In genomic region chr14:54900383-54900782, GRCm38 (mm10) we compare ENCODE assay signal across 9 mouse cellular contexts. TPM values are rescaled to one million over a fixed set of nuclear protein-coding genes. Genes with fewer than 3 reads are reported as not detected.
DNase-seq lines count a peak whose midpoint lies in the region; ATAC-seq and TF ChIP-seq lines count a peak whose summit lies in the region.
"Had no signal": no experiment of that assay in that cellular context is flagged by ENCODE, and none has a peak within 500 bp of the region (broad histone marks: within the 10 kb centered on the region; RNA-seq: fewer than 3 reads in every experiment).

No protein-coding gene starts in this region.

- no peak overlapping the region for H3K9ac ChIP-seq in forebrain, embryonic 15.5 days (replicated peaks)
- no peak overlapping the region for H3K9ac ChIP-seq in hindbrain, postnatal 0 days (replicated peaks; ENCODE audit: low read length)

- H3K27me3 ChIP-seq in forebrain, embryonic 15.5 days = no peaks in the 10 kb centered on the region
- no peaks in the 10 kb centered on the region for H3K27me3 ChIP-seq in hindbrain, postnatal 0 days (ENCODE audit: insufficient read depth, low read length)

- peak overlapping the region; percentile 6; the same call in 1 of the 2 replicates for H3K27ac ChIP-seq in forebrain, embryonic 15.5 days (replicated peaks)
- H3K27ac ChIP-seq in hindbrain, postnatal 0 days = no peak overlapping the region

- H3K4me2 ChIP-seq in forebrain, embryonic 15.5 days (replicated peaks) = no peak overlapping the region
- H3K4me2 ChIP-seq in hindbrain, postnatal 0 days (ENCODE audit: low read depth, low read length) = no peak overlapping the region

- H3K4me3 ChIP-seq in forebrain, embryonic 15.5 days = no peak overlapping the region
- H3K4me3 ChIP-seq in hindbrain, postnatal 0 days (ENCODE audit: low read length) = no peak overlapping the region
- H3K4me3 ChIP-seq: megakaryocyte, embryonic 14.5 days had no signal

- DNase-seq in gastrocnemius, adult 18-20 months (ENCODE audit: low spot score) = peak; percentile 79
- no peak for DNase-seq in gastrocnemius, postnatal 25 days
- peak; percentile 68 for DNase-seq in cerebellum, adult 8-10 months
- DNase-seq in hindbrain, postnatal 0 days (ENCODE audit: low spot score) = peak; percentile 93
- peak; percentile 82 for DNase-seq in left cerebral cortex, adult 11 months (ENCODE audit: low spot score)
- DNase-seq in lung, postnatal 36 days = peak; percentile 93
- DNase-seq in right cerebral cortex, postnatal 25 days = peak; percentile 53

- H3K9me3 ChIP-seq in forebrain, embryonic 15.5 days = no peaks in the 10 kb centered on the region
- H3K9me3 ChIP-seq in hindbrain, postnatal 0 days (ENCODE audit: low read length) = no peaks in the 10 kb centered on the region
- H3K9me3 ChIP-seq: megakaryocyte, embryonic 14.5 days had no signal

- WGBS in forebrain, embryonic 15.5 days = under 1% methylated on average over 3 of the region's 3 CpGs
- WGBS in hindbrain, postnatal 0 days = 0% methylated on average over 3 of the region's 3 CpGs

- TF ChIP-seq CTCF in hindbrain, postnatal 0 days (IDR thresholded peaks at IDR 0.05; ENCODE audit: low read depth) = peak; percentile 87

- ATAC-seq in forebrain, embryonic 15.5 days (replicated peaks) = peak; percentile 59
- ATAC-seq in hindbrain, postnatal 0 days = peak; percentile 62

- H3K36me3 ChIP-seq in forebrain, embryonic 15.5 days = peaks cover 44% of the 10 kb centered on the region
- H3K36me3 ChIP-seq in hindbrain, postnatal 0 days (ENCODE audit: insufficient read depth, low read length) = peaks cover 29% of the 10 kb centered on the region; the same call in 1 of the 2 replicates

- peaks cover 18% of the 10 kb centered on the region for H3K4me1 ChIP-seq in forebrain, embryonic 15.5 days
- H3K4me1 ChIP-seq in hindbrain, postnatal 0 days (ENCODE audit: insufficient read depth, low read length) = no peaks in the 10 kb centered on the region

RNA-seq across cellular contexts. Expression of gene Pabpn1, which starts 8.1 kb away (rescaled TPM):
- total RNA-seq in gastrocnemius, adult 18-20 months (2021) = 10 to 100 TPM; 46.1 to 51.0 TPM
- 10 to 100 TPM; 47.1 to 52.7 TPM for total RNA-seq in gastrocnemius, postnatal 25 days (2021)
- 163 and 164 TPM in 2 replicates for polyA plus RNA-seq in forebrain, embryonic 15.5 days (2015; fragmentation: Nextera tagmentation; extraction: Ambion mirVana)
- 88.1 and 109 TPM in 2 replicates for total RNA-seq in hindbrain, postnatal 0 days (2014; rRNA removed)
- polyA plus RNA-seq in hindbrain, postnatal 0 days (2015; fragmentation: Nextera tagmentation; extraction: Ambion mirVana) = 145 and 154 TPM in 2 replicates

RNA-seq across cellular contexts. Expression of gene Slc22a17, which starts 12.5 kb away (rescaled TPM):
- total RNA-seq in gastrocnemius, adult 18-20 months (2021) = 1 to 10 TPM; 1.2 to 1.3 TPM
- 1 to 10 TPM; 2.4 to 2.5 TPM for total RNA-seq in gastrocnemius, postnatal 25 days (2021)
- polyA plus RNA-seq in forebrain, embryonic 15.5 days (2015; fragmentation: Nextera tagmentation; extraction: Ambion mirVana) = 154 and 167 TPM in 2 replicates
- 605 and 606 TPM in 2 replicates for total RNA-seq in hindbrain, postnatal 0 days (2014; rRNA removed)
- 349 and 369 TPM in 2 replicates for polyA plus RNA-seq in hindbrain, postnatal 0 days (2015; fragmentation: Nextera tagmentation; extraction: Ambion mirVana)

RNA-seq across cellular contexts. Expression of gene Gm20521, which starts 17.1 kb away (rescaled TPM):
- total RNA-seq in gastrocnemius, adult 18-20 months (2021) = 1 to 10 TPM; 2.9 to 3.0 TPM
- total RNA-seq in gastrocnemius, postnatal 25 days (2021) = 1 to 10 TPM; 1.3 to 2.3 TPM
- polyA plus RNA-seq in forebrain, embryonic 15.5 days (2015; fragmentation: Nextera tagmentation; extraction: Ambion mirVana) = 0.14 and 0.15 TPM in 2 replicates
- total RNA-seq in hindbrain, postnatal 0 days (2014; rRNA removed) = 3.0 and 6.8 TPM in 2 replicates
- 1.3 and 1.9 TPM in 2 replicates for polyA plus RNA-seq in hindbrain, postnatal 0 days (2015; fragmentation: Nextera tagmentation; extraction: Ambion mirVana)

RNA-seq across cellular contexts. Expression of gene Bcl2l2, which starts 17.2 kb away (rescaled TPM):
- total RNA-seq in gastrocnemius, adult 18-20 months (2021) = 10 to 100 TPM; 22.3 to 27.3 TPM
- 10 to 100 TPM; 21.6 to 24.4 TPM for total RNA-seq in gastrocnemius, postnatal 25 days (2021)
- polyA plus RNA-seq in forebrain, embryonic 15.5 days (2015; fragmentation: Nextera tagmentation; extraction: Ambion mirVana) = 3.5 and 3.6 TPM in 2 replicates
- total RNA-seq in hindbrain, postnatal 0 days (2014; rRNA removed) = 28.4 and 37.1 TPM in 2 replicates
- polyA plus RNA-seq in hindbrain, postnatal 0 days (2015; fragmentation: Nextera tagmentation; extraction: Ambion mirVana) = 4.3 and 4.6 TPM in 2 replicates

RNA-seq across cellular contexts. Expression of gene Ppp1r3e, which starts 23.0 kb away (rescaled TPM):
- total RNA-seq in gastrocnemius, adult 18-20 months (2021) = 1 to 10 TPM; 2.4 to 4.5 TPM
- total RNA-seq in gastrocnemius, postnatal 25 days (2021) = 1 to 10 TPM; 3.0 to 3.5 TPM
- polyA plus RNA-seq in forebrain, embryonic 15.5 days (2015; fragmentation: Nextera tagmentation; extraction: Ambion mirVana) = 1.7 and 2.3 TPM in 2 replicates
- total RNA-seq in hindbrain, postnatal 0 days (2014; rRNA removed) = 21.3 and 26.5 TPM in 2 replicates
- 4.0 and 5.1 TPM in 2 replicates for polyA plus RNA-seq in hindbrain, postnatal 0 days (2015; fragmentation: Nextera tagmentation; extraction: Ambion mirVana)

Comparison
In these comparisons a context has a peak if more than half of its experiments do, and no peak if none do; other contexts are left out.
1. RNA of gene Slc22a17, which starts 12.5 kb away (total RNA-seq): 605 to 606 TPM in hindbrain, postnatal 0 days; 2.4 to 2.5 TPM in gastrocnemius, postnatal 25 days and 1.2 to 1.3 TPM in gastrocnemius, adult 18-20 months; every median in the first group is over 100 times any median in the second.